Mouse (Mus musculus): Measurements from ENCODE around the gene U2surp. TPM values are rescaled to one million over a fixed set of nuclear protein-coding genes. Genes with fewer than 3 reads are reported as not detected.
"Not testable (repeated sequence)": the region's sequence is repeated elsewhere in the genome, so short reads cannot be mapped to it uniquely, and the experiment has no call there.

U2surp gene
- polyA plus RNA-seq, 1 experiment from 2014 or later = 50.6 TPM

- no peak for DNase-seq (ENCODE audit: low read depth, low spot score)
- H3K27me3 ChIP-seq = peaks cover 6% of the 10 kb centered on the region
- CTCF ChIA-PET = interaction anchor here (1.4 to 1.5 kb wide), 3 partner anchors 10 to 137 kb away, joined by 3 to 5 read pairs (median 4); no protein-coding TSS in a partner anchor
- ATAC-seq = no peak
- TF ChIP-seq CTCF (IDR thresholded peaks at IDR 0.05) = no peak
- in situ Hi-C loops (cut with MboI; ENCODE audit: low pct_unique_long_range_greater_than_20kb) = no loop called here
- POLR2A ChIA-PET = no interaction called here
Measured at GRCm38 (mm10) chr9:95539176-95539800, 27.5 kb upstream of the U2surp start.

GRCm38 (mm10) chr9:95533817-95534216, 22.0 kb upstream of the U2surp start:
- peak; percentile 69 for TF ChIP-seq CTCF (IDR thresholded peaks at IDR 0.05)
- no peaks in the 10 kb centered on the region for H3K27me3 ChIP-seq
- ATAC-seq (no peak), DNase-seq (ENCODE audit: low read depth, low spot score) (no peak)
- CTCF ChIA-PET = interaction anchor here (1.0 to 1.2 kb wide), 2 partner anchors 21 to 163 kb away, joined by 3 read pairs; no protein-coding TSS in a partner anchor
- in situ Hi-C loops (cut with MboI; ENCODE audit: low pct_unique_long_range_greater_than_20kb) = loop anchor here (5.0 kb wide), 2 partner anchors 158 to 323 kb away; partner anchors contain the start of gene Atr
- POLR2A ChIA-PET = interaction anchor here (0.6 kb wide), 1 partner anchor 33 kb away, joined by 3 read pairs; no protein-coding TSS in a partner anchor

- no peaks in the 10 kb centered on the region for H3K27me3 ChIP-seq
- peak; percentile 46 for DNase-seq (ENCODE audit: low read depth, low spot score)
- ChIA-PET CTCF (interaction anchor here (1.0 kb wide), 2 partner anchors 14 to 322 kb away, joined by 3 to 5 read pairs; no protein-coding TSS in a partner anchor), POLR2A (no interaction called here)
- ATAC-seq = no peak
- in situ Hi-C loops (cut with MboI; ENCODE audit: low pct_unique_long_range_greater_than_20kb) = loop anchor here (5.0 kb wide), 2 partner anchors 161 to 326 kb away; partner anchors contain the start of gene Atr
- no peak for TF ChIP-seq CTCF (IDR thresholded peaks at IDR 0.05)
Measured at GRCm38 (mm10) chr9:95531144-95531543, 19.3 kb upstream of the U2surp start.

- no peak for TF ChIP-seq CTCF (IDR thresholded peaks at IDR 0.05)
- in situ Hi-C loops (cut with MboI; ENCODE audit: low pct_unique_long_range_greater_than_20kb) = no loop called here
- DNase-seq (ENCODE audit: low read depth, low spot score) = no peak
- CTCF ChIA-PET = interaction anchor here (0.6 to 1.2 kb wide), 2 partner anchors 82 to 181 kb away, joined by 3 read pairs; no protein-coding TSS in a partner anchor
- H3K27me3 ChIP-seq = no peaks in the 10 kb centered on the region
- POLR2A ChIA-PET = no interaction called here
- no peak for ATAC-seq
Measured at GRCm38 (mm10) chr9:95527676-95528075, 15.9 kb upstream of the U2surp start.

- in situ Hi-C loops (cut with MboI; ENCODE audit: low pct_unique_long_range_greater_than_20kb) = no loop called here
- peak; percentile 65 for ATAC-seq
Measured at GRCm38 (mm10) chr9:95525961-95526360, 14.2 kb upstream of the U2surp start.

GRCm38 (mm10) chr9:95525376-95525775, 13.6 kb upstream of the U2surp start:
- POLR2A ChIA-PET = interaction anchor here (0.6 kb wide), 1 partner anchor 996 kb away, joined by 4 read pairs; no protein-coding TSS in a partner anchor
- CTCF ChIA-PET = interaction anchor here (0.7 to 1.7 kb wide), 11 partner anchors 9 to 332 kb away, joined by 3 to 5 read pairs (median 3); partner anchors contain the start of gene Atr
- in situ Hi-C loops (cut with MboI; ENCODE audit: low pct_unique_long_range_greater_than_20kb) = no loop called here
- no peak for TF ChIP-seq CTCF (IDR thresholded peaks at IDR 0.05)
- no peaks in the 10 kb centered on the region for H3K27me3 ChIP-seq
- ATAC-seq = no peak
- no peak for DNase-seq (ENCODE audit: low read depth, low spot score)

More at GRCm38 (mm10) chr9:95525961-95526360, 14.2 kb upstream of the U2surp start:
- no peak for DNase-seq (ENCODE audit: low read depth, low spot score)
- H3K27me3 ChIP-seq = no peaks in the 10 kb centered on the region
- CTCF ChIA-PET = interaction anchor here (0.7 to 1.7 kb wide), 12 partner anchors 9 to 331 kb away, joined by 3 to 5 read pairs (median 3); partner anchors contain the start of gene Atr
- POLR2A ChIA-PET = interaction anchor here (0.6 kb wide), 1 partner anchor 997 kb away, joined by 4 read pairs; no protein-coding TSS in a partner anchor
- TF ChIP-seq CTCF (IDR thresholded peaks at IDR 0.05) = peak; percentile 71

GRCm38 (mm10) chr9:95522561-95522960, 10.8 kb upstream of the U2surp start:
- ChIA-PET POLR2A (interaction anchor here (1.3 kb wide), 1 partner anchor 8 kb away, joined by 3 read pairs; no protein-coding TSS in a partner anchor), CTCF (no interaction called here)
- DNase-seq (ENCODE audit: low read depth, low spot score) (no peak), ATAC-seq (no peak)
- no peaks in the 10 kb centered on the region for H3K27me3 ChIP-seq
- in situ Hi-C loops (cut with MboI; ENCODE audit: low pct_unique_long_range_greater_than_20kb) = no loop called here
- no peak for TF ChIP-seq CTCF (IDR thresholded peaks at IDR 0.05)

- DNase-seq (ENCODE audit: low read depth, low spot score) (no peak), ATAC-seq (no peak)
- no peak for TF ChIP-seq CTCF (IDR thresholded peaks at IDR 0.05)
- H3K27me3 ChIP-seq = no peaks in the 10 kb centered on the region
- CTCF ChIA-PET = no interaction called here
- POLR2A ChIA-PET = interaction anchor here (0.7 kb wide), 1 partner anchor 90 kb away, joined by 4 read pairs; no protein-coding TSS in a partner anchor
- in situ Hi-C loops (cut with MboI; ENCODE audit: low pct_unique_long_range_greater_than_20kb) = no loop called here
Measured at GRCm38 (mm10) chr9:95521566-95521965, 9.8 kb upstream of the U2surp start.

GRCm38 (mm10) chr9:95521031-95521430, 9.2 kb upstream of the U2surp start:
- DNase-seq (ENCODE audit: low read depth, low spot score) = no peak
- H3K27me3 ChIP-seq = no peaks in the 10 kb centered on the region
- CTCF ChIA-PET = no interaction called here
- TF ChIP-seq CTCF (IDR thresholded peaks at IDR 0.05) = no peak
- POLR2A ChIA-PET = interaction anchor here (0.7 kb wide), 1 partner anchor 90 kb away, joined by 4 read pairs; no protein-coding TSS in a partner anchor
- in situ Hi-C loops (cut with MboI; ENCODE audit: low pct_unique_long_range_greater_than_20kb) = no loop called here
- no peak for ATAC-seq

GRCm38 (mm10) chr9:95520563-95520962, 8.8 kb upstream of the U2surp start:
- ChIA-PET POLR2A (no interaction called here), CTCF (no interaction called here)
- DNase-seq (ENCODE audit: low read depth, low spot score) (no peak), ATAC-seq (no peak)
- no peak for TF ChIP-seq CTCF (IDR thresholded peaks at IDR 0.05)
- in situ Hi-C loops (cut with MboI; ENCODE audit: low pct_unique_long_range_greater_than_20kb) = no loop called here
- no peaks in the 10 kb centered on the region for H3K27me3 ChIP-seq

- DNase-seq (ENCODE audit: low read depth, low spot score) = peak; percentile 58
- in situ Hi-C loops (cut with MboI; ENCODE audit: low pct_unique_long_range_greater_than_20kb); H3K27me3 ChIP-seq; ATAC-seq: not testable (repeated sequence)
- CTCF ChIA-PET = interaction anchor here (0.8 kb wide), 1 partner anchor 12 kb away, joined by 3 read pairs; no protein-coding TSS in a partner anchor
- POLR2A ChIA-PET = interaction anchor here (0.6 kb wide), 1 partner anchor 9 kb away, joined by 3 read pairs; no protein-coding TSS in a partner anchor
Measured at GRCm38 (mm10) chr9:95514361-95514760, 2.6 kb upstream of the U2surp start.

All from Patski (cell line).